Mouse (Mus musculus) layer of hippocampus, adult 18-20 months (tissue): ENCODE results near the gene Adad2. TPM values are rescaled to one million over a fixed set of nuclear protein-coding genes. Genes with fewer than 3 reads are reported as not detected.

Source experiments
- DNase-seq, 2 experiments: peaks; one replicate each; pipeline ENCODE4 v3.0.0; 2022; ENCODE audit warnings: low spot score in 2 of 2
- total RNA-seq, 2 experiments: library from RNA; stranded (reverse); gene quantifications; 2 replicates each; pipeline ENCODE4 v1.2.3; 2021

Gene Adad2
- total RNA-seq, 2 experiments from 2014 or later = 0.18 to 0.42 TPM

GRCm38 (mm10) chr8:119616358-119616757, 3.8 kb downstream of the Adad2 start:
- no peak for DNase-seq

- DNase-seq = no peak
Observed at GRCm38 (mm10) chr8:119616811-119617210, 4.3 kb downstream of the Adad2 start.

GRCm38 (mm10) chr8:119617586-119617985, 5.0 kb downstream of the Adad2 start:
- DNase-seq = no peak

- no peak for DNase-seq
Observed at GRCm38 (mm10) chr8:119618887-119619286, 6.3 kb downstream of the Adad2 start.

- DNase-seq = no peak
Observed at GRCm38 (mm10) chr8:119620116-119620840, 7.7 kb downstream of the Adad2 start.

GRCm38 (mm10) chr8:119620848-119621465, 8.4 kb downstream of the Adad2 start:
- no peak for DNase-seq

- DNase-seq = no peak
Observed at GRCm38 (mm10) chr8:119622555-119622954, 10.0 kb downstream of the Adad2 start.

- no peak for DNase-seq
Observed at GRCm38 (mm10) chr8:119623061-119623460, 10.5 kb downstream of the Adad2 start.

- no peak for DNase-seq
Observed at GRCm38 (mm10) chr8:119623744-119624143, 11.2 kb downstream of the Adad2 start.

- DNase-seq = no peak
Observed at GRCm38 (mm10) chr8:119624916-119625315, 12.4 kb downstream of the Adad2 start.

GRCm38 (mm10) chr8:119625788-119626187, 13.2 kb downstream of the Adad2 start:
- DNase-seq = no peak

GRCm38 (mm10) chr8:119627199-119627598, 14.7 kb downstream of the Adad2 start:
- no peak for DNase-seq

- DNase-seq = no peak
Observed at GRCm38 (mm10) chr8:119627613-119628359, 15.2 kb downstream of the Adad2 start.

GRCm38 (mm10) chr8:119630841-119631240, 18.3 kb downstream of the Adad2 start:
- DNase-seq = no peak

- no peak for DNase-seq
Observed at GRCm38 (mm10) chr8:119632246-119632645, 19.7 kb downstream of the Adad2 start.

- no peak for DNase-seq
Observed at GRCm38 (mm10) chr8:119632909-119633308, 20.4 kb downstream of the Adad2 start.

- DNase-seq = no peak
Observed at GRCm38 (mm10) chr8:119634616-119635336, 22.2 kb downstream of the Adad2 start.

GRCm38 (mm10) chr8:119635378-119635777, 22.8 kb downstream of the Adad2 start, which contains the start of gene Kcng4:
Kcng4 (minus strand) TSS chr8:119635680.
- no peak for DNase-seq

GRCm38 (mm10) chr8:119635958-119636357, 23.4 kb downstream of the Adad2 start:
- no peak for DNase-seq

GRCm38 (mm10) chr8:119636766-119637165, 24.2 kb downstream of the Adad2 start:
- DNase-seq = no peak

- no peak for DNase-seq
Observed at GRCm38 (mm10) chr8:119637381-119637780, 24.8 kb downstream of the Adad2 start.
